Comparison of ENCODE assay signal across 26 mouse cellular contexts in genomic region chr1:181372306-181372705, GRCm38 (mm10). TPM values are rescaled to one million over a fixed set of nuclear protein-coding genes. Genes with fewer than 3 reads are reported as not detected.
A peak's percentile ranks its signal among the peaks of the same experiment; 100 is the strongest.
DNase-seq lines count a peak whose midpoint lies in the region; ATAC-seq lines count a peak whose summit lies in the region.
"Had no signal": no experiment of that assay in that cellular context is flagged by ENCODE, and none has a peak within 500 bp of the region (broad histone marks: within the 10 kb centered on the region; RNA-seq: fewer than 3 reads in every experiment).

No protein-coding gene starts in this region.

- ATAC-seq in common myeloid progenitor, adult 5-6 weeks (replicated peaks; ENCODE audit: low read depth, poor library complexity, severe bottlenecking), result peak; percentile 82
- peak; percentile 77 for ATAC-seq in liver, embryonic 13.5 days (ENCODE audit: low read depth)
- no peak for ATAC-seq in forebrain, embryonic 13.5 days
- ATAC-seq in midbrain, embryonic 14.5 days (ENCODE audit: low FRiP score, low TSS enrichment), result no peak
- ATAC-seq: hindbrain, embryonic 16.5 days; intestine, embryonic 15.5 days had no signal

- H3K9ac ChIP-seq in liver, embryonic 13.5 days, result peak overlapping the region; percentile 11; the same call in 1 of the 2 replicates
- H3K9ac ChIP-seq in forebrain, embryonic 13.5 days, result no peak overlapping the region
- H3K9ac ChIP-seq in midbrain, embryonic 14.5 days (replicated peaks; ENCODE audit: low read length), result no peak overlapping the region
- H3K9ac ChIP-seq: heart, embryonic 15.5 days; intestine, embryonic 15.5 days; kidney, embryonic 15.5 days; limb, embryonic 13.5 days; lung, embryonic 14.5 days had no signal

- H3K4me2 ChIP-seq in liver, embryonic 13.5 days, result peak overlapping the region; percentile 25
- no peak overlapping the region for H3K4me2 ChIP-seq in forebrain, embryonic 13.5 days
- no peak overlapping the region for H3K4me2 ChIP-seq in midbrain, embryonic 14.5 days (ENCODE audit: low read length)
- H3K4me2 ChIP-seq: heart, embryonic 15.5 days; intestine, embryonic 15.5 days; kidney, embryonic 15.5 days; limb, embryonic 13.5 days; lung, embryonic 14.5 days had no signal

- H3K9me3 ChIP-seq in liver, embryonic 13.5 days (replicated peaks), result no peaks in the 10 kb centered on the region
- H3K9me3 ChIP-seq in megakaryocyte, embryonic 14.5 days, result peaks cover 4% of the 10 kb centered on the region
- H3K9me3 ChIP-seq in forebrain, embryonic 13.5 days (replicated peaks), result no peaks in the 10 kb centered on the region
- H3K9me3 ChIP-seq in midbrain, embryonic 14.5 days (ENCODE audit: control insufficient read depth, low read length), result no peaks in the 10 kb centered on the region
- H3K9me3 ChIP-seq: heart, embryonic 15.5 days; hindbrain, embryonic 10.5 days; intestine, embryonic 15.5 days; kidney, embryonic 15.5 days; limb, embryonic 13.5 days; midbrain, embryonic 10.5 days had no signal

- H3K4me3 ChIP-seq in liver, embryonic 13.5 days (replicated peaks), result no peak overlapping the region
- H3K4me3 ChIP-seq in megakaryocyte, embryonic 14.5 days (replicated peaks), result peak overlapping the region; percentile 68
- no peak overlapping the region for H3K4me3 ChIP-seq in forebrain, embryonic 13.5 days
- H3K4me3 ChIP-seq in midbrain, embryonic 14.5 days (replicated peaks; ENCODE audit: low read depth, low read length), result no peak overlapping the region
- H3K4me3 ChIP-seq: heart, embryonic 15.5 days; hindbrain, embryonic 10.5 days; intestine, embryonic 15.5 days; kidney, embryonic 15.5 days; limb, embryonic 13.5 days; midbrain, embryonic 10.5 days had no signal

- H3K27me3 ChIP-seq in liver, embryonic 13.5 days, result peaks cover 49% of the 10 kb centered on the region
- peaks cover 81% of the 10 kb centered on the region for H3K27me3 ChIP-seq in megakaryocyte, embryonic 14.5 days (replicated peaks)
- no peaks in the 10 kb centered on the region for H3K27me3 ChIP-seq in forebrain, embryonic 13.5 days
- no peaks in the 10 kb centered on the region for H3K27me3 ChIP-seq in midbrain, embryonic 14.5 days (ENCODE audit: control insufficient read depth, insufficient read depth, low read length)
- H3K27me3 ChIP-seq: kidney, embryonic 15.5 days had no signal

- peak overlapping the region; percentile 13; the same call in 1 of the 2 replicates for H3K27ac ChIP-seq in liver, embryonic 13.5 days
- no peak overlapping the region for H3K27ac ChIP-seq in forebrain, embryonic 13.5 days
- no peak overlapping the region for H3K27ac ChIP-seq in midbrain, embryonic 14.5 days (replicated peaks; ENCODE audit: low read depth, low read length)
- H3K27ac ChIP-seq: heart, embryonic 15.5 days; hindbrain, embryonic 10.5 days; intestine, embryonic 15.5 days; kidney, embryonic 15.5 days; limb, embryonic 13.5 days; midbrain, embryonic 10.5 days had no signal

- WGBS in liver, embryonic 13.5 days (ENCODE audit: insufficient replicate concordance), result 13% methylated on average over 6 of the region's 6 CpGs
- WGBS in forebrain, embryonic 13.5 days, result 80% methylated on average over 6 of the region's 6 CpGs
- 74% methylated on average over 6 of the region's 6 CpGs for WGBS in midbrain, embryonic 14.5 days

- DNase-seq in 416B (ENCODE audit: low read depth), result peak; percentile 98
- DNase-seq in liver, embryonic 13.5 days, result peak; percentile 32
- no peak for DNase-seq in testis, postnatal 14 days (ENCODE audit: low spot score)
- DNase-seq in gastrocnemius, postnatal 10 days, result no peak
- DNase-seq in midbrain, embryonic 14.5 days, result no peak
- DNase-seq: adrenal gland, postnatal 10 days; B cell, adult 2 months; cerebellum, adult 8-10 months; gastrocnemius, postnatal 36 days; kidney, postnatal 36 days; lung, embryonic 14.5 days; right cerebral cortex, postnatal 25 days; thymus, postnatal 25 days had no signal

- no peaks in the 10 kb centered on the region for H3K36me3 ChIP-seq in liver, embryonic 13.5 days
- H3K36me3 ChIP-seq in megakaryocyte, embryonic 14.5 days (replicated peaks; ENCODE audit: low read length), result no peaks in the 10 kb centered on the region
- H3K36me3 ChIP-seq in forebrain, embryonic 13.5 days (ENCODE audit: poor library complexity, severe bottlenecking), result no peaks in the 10 kb centered on the region
- no peaks in the 10 kb centered on the region for H3K36me3 ChIP-seq in midbrain, embryonic 14.5 days (ENCODE audit: control insufficient read depth, insufficient read depth, low read length)
- H3K36me3 ChIP-seq: heart, embryonic 15.5 days; hindbrain, embryonic 10.5 days; intestine, embryonic 15.5 days; kidney, embryonic 15.5 days; limb, embryonic 13.5 days; midbrain, embryonic 10.5 days had no signal

- H3K4me1 ChIP-seq in liver, embryonic 13.5 days (replicated peaks), result peaks cover 82% of the 10 kb centered on the region
- peaks cover 90% of the 10 kb centered on the region for H3K4me1 ChIP-seq in megakaryocyte, embryonic 14.5 days
- peaks cover 32% of the 10 kb centered on the region for H3K4me1 ChIP-seq in forebrain, embryonic 13.5 days
- 0 out of 2 replicates have a peak, but pooled peaks cover 4% of the 10 kb centered on the region for H3K4me1 ChIP-seq in midbrain, embryonic 14.5 days (ENCODE audit: control insufficient read depth, insufficient read depth, low read length)
- H3K4me1 ChIP-seq: heart, embryonic 15.5 days; intestine, embryonic 15.5 days; kidney, embryonic 15.5 days had no signal

RNA-seq across cellular contexts. Expression of gene Cnih3, which starts 19.9 kb away (rescaled TPM):
- 0.09 TPM in 1 of 2 replicates, not detected in the other for total RNA-seq in common myeloid progenitor, adult 5-6 weeks (2017)
- polyA plus RNA-seq in liver, embryonic 13.5 days (2015; fragmentation: Nextera tagmentation; extraction: Ambion mirVana), result not detected in 2 replicates
- not detected in 2 replicates for polyA plus RNA-seq in megakaryocyte, embryonic 14.5 days (2012; ENCODE audit: insufficient read depth, low replicate concordance)
- total RNA-seq in gastrocnemius, postnatal 10 days (2021), result under 1 TPM; 0.18 to 0.42 TPM
- polyA plus RNA-seq in forebrain, embryonic 13.5 days (2015; fragmentation: Nextera tagmentation; extraction: Ambion mirVana), result 9.2 and 9.8 TPM in 2 replicates
- polyA plus RNA-seq in midbrain, embryonic 14.5 days (2014; fragmentation: Nextera tagmentation; extraction: Ambion mirVana), result 7.6 and 10.3 TPM in 2 replicates
- total RNA-seq: adrenal gland, postnatal 10 days; CH12.LX; gastrocnemius, postnatal 36 days; heart, adult 8-10 months had no signal
- polyA plus RNA-seq: lung, embryonic 14.5 days; spleen, adult 2 months had no signal

Comparison
In these comparisons a context has a peak if more than half of its experiments do, and no peak if none do; other contexts are left out.
1. DNase-seq: peak in 416B (single experiment) and liver, embryonic 13.5 days (single experiment); none in testis, postnatal 14 days (single experiment), gastrocnemius, postnatal 10 days (single experiment) and midbrain, embryonic 14.5 days (single experiment).
2. ATAC-seq: peak in common myeloid progenitor, adult 5-6 weeks (single experiment) and liver, embryonic 13.5 days (single experiment); none in forebrain, embryonic 13.5 days (single experiment) and midbrain, embryonic 14.5 days (single experiment).